Comparison of ENCODE assay signal across 8 mouse cellular contexts in the genomic region with DNA sequence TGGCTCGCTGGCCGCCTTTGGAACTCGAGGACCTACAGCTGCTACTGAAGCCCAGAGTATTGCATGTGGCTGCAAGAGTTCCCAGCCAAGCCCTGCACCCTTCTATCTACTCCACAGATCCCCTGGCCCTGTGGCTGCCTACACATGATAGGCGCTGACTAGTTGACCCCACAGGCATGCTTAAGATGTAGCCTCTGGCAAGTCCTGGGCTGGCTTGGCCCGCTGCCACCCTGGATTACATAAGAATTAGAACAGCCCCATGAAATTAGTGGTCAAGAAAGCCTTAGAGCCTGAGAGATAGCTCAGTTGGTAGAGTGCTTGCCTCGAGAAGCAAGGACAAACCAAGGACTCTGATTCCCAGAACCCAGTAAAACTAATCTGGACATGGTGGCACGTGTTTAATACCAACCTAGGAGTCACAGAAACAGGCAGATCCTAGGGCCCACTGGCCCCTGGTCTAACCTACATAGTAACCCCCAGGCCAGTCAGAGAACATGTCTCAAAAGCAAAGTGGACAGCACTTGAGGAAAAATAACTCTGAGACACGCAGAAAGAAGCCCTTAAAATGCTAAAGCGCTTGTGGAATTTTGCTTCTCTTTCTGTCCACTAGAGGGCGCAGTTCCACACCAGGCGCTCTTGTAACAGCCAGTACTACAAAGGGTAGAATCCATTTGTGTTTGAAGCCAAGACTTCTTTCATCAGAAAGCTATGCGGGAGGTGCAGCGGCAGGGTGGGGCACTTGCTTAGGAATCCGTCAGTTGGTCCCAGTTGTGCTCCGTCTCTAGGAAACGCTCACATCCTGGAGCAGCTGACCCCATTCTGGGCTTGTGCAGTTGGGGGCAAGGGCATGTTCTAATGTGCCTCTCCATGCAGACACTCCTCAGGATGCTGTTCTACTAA. TPM values are rescaled to one million over a fixed set of nuclear protein-coding genes. Genes with fewer than 3 reads are reported as not detected.
A peak's percentile ranks its signal among the peaks of the same experiment; 100 is the strongest.
DNase-seq lines count a peak whose midpoint lies in the region; ATAC-seq and TF ChIP-seq lines count a peak whose summit lies in the region.

No protein-coding gene starts in this region.

- H3K9ac ChIP-seq in heart, embryonic 11.5 days (ENCODE audit: low read depth, low read length), result no peak overlapping the region
- no peak overlapping the region for H3K9ac ChIP-seq in kidney, embryonic 15.5 days
- H3K9ac ChIP-seq in liver, adult 2 months (ENCODE audit: low read depth, low read length), result peak overlapping the region; percentile 28; the same call in 1 of the 2 replicates

- H3K27me3 ChIP-seq in heart, embryonic 11.5 days (ENCODE audit: control insufficient read depth, insufficient read depth, low read length), result no peaks in the 10 kb centered on the region
- no peaks in the 10 kb centered on the region for H3K27me3 ChIP-seq in kidney, embryonic 15.5 days
- H3K27me3 ChIP-seq in liver, adult 2 months (ENCODE audit: control insufficient read depth, insufficient read depth, low read length), result no peaks in the 10 kb centered on the region

- no peak overlapping the region for H3K4me3 ChIP-seq in heart, embryonic 11.5 days (ENCODE audit: low read depth, low read length)
- no peak overlapping the region for H3K4me3 ChIP-seq in kidney, embryonic 15.5 days (replicated peaks)
- H3K4me3 ChIP-seq in liver, adult 2 months (ENCODE audit: insufficient read depth, low read depth, low read length), result no peak overlapping the region

- DNase-seq in CD4-positive helper T cell, adult 2 months (ENCODE audit: low read depth, low spot score), result peak; percentile 76
- peak; percentile 95 for DNase-seq in brain, adult 2 months (ENCODE audit: low read depth, low spot score)
- peak; percentile 71 for DNase-seq in liver, adult 2 months (ENCODE audit: extremely low read depth, low read depth, low spot score)
- DNase-seq in spleen, postnatal 36 days (ENCODE audit: low spot score in 2 of 2), result peak; percentile 38 to 56

- H3K36me3 ChIP-seq in heart, embryonic 11.5 days (ENCODE audit: control insufficient read depth, insufficient read depth, low read length), result peaks cover 18% of the 10 kb centered on the region
- peaks cover 40% of the 10 kb centered on the region for H3K36me3 ChIP-seq in kidney, embryonic 15.5 days
- peaks cover 6% of the 10 kb centered on the region; the same call in 1 of the 2 replicates for H3K36me3 ChIP-seq in liver, adult 2 months (ENCODE audit: control insufficient read depth, insufficient read depth, low read length)

- 25% methylated on average over 16 of the region's 16 CpGs for WGBS in heart, embryonic 11.5 days (ENCODE audit: insufficient replicate concordance)
- 29% methylated on average over 16 of the region's 16 CpGs for WGBS in kidney, embryonic 15.5 days
- 16% methylated on average over 16 of the region's 16 CpGs for WGBS in liver, adult 2 months

- no peak for TF ChIP-seq POLR2A in liver, adult 2 months (IDR thresholded peaks at IDR 0.05; ENCODE audit: extremely low read depth, insufficient read depth, low read length)

- peaks cover 10% of the 10 kb centered on the region; the same call in 1 of the 2 replicates for H3K79me2 ChIP-seq in liver, adult 2 months (ENCODE audit: control insufficient read depth, insufficient read depth, low read length)

- ATAC-seq in erythroblast, adult 5-6 weeks (replicated peaks; ENCODE audit: low FRiP score, poor library complexity, severe bottlenecking), result peak; percentile 65
- peak; percentile 50 for ATAC-seq in heart, embryonic 11.5 days (replicated peaks; ENCODE audit: insufficient number of reproducible peaks, low FRiP score, low TSS enrichment)
- peak; percentile 57 for ATAC-seq in kidney, embryonic 15.5 days (replicated peaks; ENCODE audit: low FRiP score)
- ATAC-seq in monocyte, adult 5-6 weeks (replicated peaks; ENCODE audit: insufficient number of reproducible peaks, low FRiP score, low TSS enrichment, poor library complexity, severe bottlenecking), result 0 out of 2 replicates have a peak, but pooled peaks have one; percentile 28

- H3K27ac ChIP-seq in heart, embryonic 11.5 days (ENCODE audit: low read depth, low read length), result peak overlapping the region; percentile 64
- peak overlapping the region; percentile 85 for H3K27ac ChIP-seq in kidney, embryonic 15.5 days
- H3K27ac ChIP-seq in liver, adult 2 months (replicated peaks; ENCODE audit: insufficient read depth, low read depth, low read length), result peak overlapping the region; percentile 79

- TF ChIP-seq CTCF in liver, adult 2 months (IDR thresholded peaks at IDR 0.05; ENCODE audit: low read depth, low read length), result peak; percentile 61

- H3K4me2 ChIP-seq in heart, embryonic 11.5 days, result peak overlapping the region; percentile 43
- peak overlapping the region; percentile 31; the same call in 1 of the 2 replicates for H3K4me2 ChIP-seq in kidney, embryonic 15.5 days

- H3K9me3 ChIP-seq in heart, embryonic 11.5 days (replicated peaks; ENCODE audit: control insufficient read depth, low read length), result no peaks in the 10 kb centered on the region
- H3K9me3 ChIP-seq in kidney, embryonic 15.5 days (replicated peaks), result no peaks in the 10 kb centered on the region

- peaks cover 34% of the 10 kb centered on the region for H3K4me1 ChIP-seq in heart, embryonic 11.5 days (ENCODE audit: control insufficient read depth, insufficient read depth, low read length)
- peaks cover 52% of the 10 kb centered on the region for H3K4me1 ChIP-seq in kidney, embryonic 15.5 days
- peaks cover 30% of the 10 kb centered on the region for H3K4me1 ChIP-seq in liver, adult 2 months (ENCODE audit: control insufficient read depth, insufficient read depth, low read length)

RNA-seq across cellular contexts. Expression of a gene that starts 33.6 kb away (rescaled TPM):
- total RNA-seq in erythroblast, adult 5-6 weeks (2015; ENCODE audit: low replicate concordance), result 15.7 and 16.9 TPM in 2 replicates
- 27.2 and 32.7 TPM in 2 replicates for total RNA-seq in erythroblast, adult 5-6 weeks (2017; ENCODE audit: low replicate concordance)
- polyA plus RNA-seq in heart, embryonic 11.5 days (2014; fragmentation: Nextera tagmentation; extraction: Ambion mirVana), result 32.6 and 39.4 TPM in 2 replicates
- 66.5 and 69.0 TPM in 2 replicates for polyA plus RNA-seq in kidney, embryonic 15.5 days (2015; fragmentation: Nextera tagmentation; extraction: Ambion mirVana)
- total RNA-seq in liver, adult 2 months (2014; rRNA removed), result 4.6 and 6.0 TPM in 2 replicates
- polyA plus RNA-seq in liver, adult 2 months (2012; rRNA removed), result 6.7 and 8.2 TPM in 2 replicates
- total RNA-seq in monocyte, adult 5-6 weeks (2017), result 65.4 to 73.2 TPM (median 72.7 TPM) in 3 replicates
